Mouse (Mus musculus) erythroblast, adult 5-6 weeks (primary cell): ENCODE results near the gene D930007J09Rik. TPM values are rescaled to one million over a fixed set of nuclear protein-coding genes. Genes with fewer than 3 reads are reported as not detected.

Source experiments
- ATAC-seq: replicated peaks from 2 replicates; pipeline ENCODE4 v1.8.0; 2016; ENCODE audit warnings: moderate number of reproducible peaks, mild to moderate bottlenecking, moderate TSS enrichment, inconsistent platforms; ENCODE audit not compliant: poor library complexity, low FRiP score, severe bottlenecking
- total RNA-seq, 2 experiments: library from RNA; stranded (forward) in 1 of 2; stranded (reverse) in 1 of 2; fragments of 150-400 nt in 1 of 2; fragments of 200-764, 138-1000 nt in 1 of 2; gene quantifications; 2 replicates each; pipeline versions ENCODE4 v1.2.3 to v1.2.4; 2015 to 2017; ENCODE audit warnings: low replicate concordance in 2 of 2

D930007J09Rik gene
- total RNA-seq, 2 experiments from 2014 or later = not detected

DNA sequence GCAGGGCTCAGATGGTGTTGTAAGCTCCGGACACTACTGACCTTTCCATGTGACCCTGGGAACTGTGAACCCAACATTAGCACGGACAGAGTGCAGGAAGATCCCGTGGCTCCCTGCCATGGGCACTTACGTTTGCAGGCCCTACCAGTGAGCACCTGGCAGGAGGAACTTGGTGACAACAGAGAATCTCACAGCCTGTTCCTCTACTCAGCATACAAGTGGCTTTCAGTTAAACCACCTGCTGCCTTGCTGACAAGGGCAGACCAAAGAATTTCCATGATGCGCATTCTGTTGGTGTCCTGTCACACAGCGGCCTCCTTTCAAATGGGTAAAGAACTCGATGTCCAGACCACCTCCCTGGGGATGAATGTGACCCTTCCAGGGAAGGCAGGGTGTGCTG is 38.2 kb downstream of the D930007J09Rik start:
- no peak for ATAC-seq

DNA sequence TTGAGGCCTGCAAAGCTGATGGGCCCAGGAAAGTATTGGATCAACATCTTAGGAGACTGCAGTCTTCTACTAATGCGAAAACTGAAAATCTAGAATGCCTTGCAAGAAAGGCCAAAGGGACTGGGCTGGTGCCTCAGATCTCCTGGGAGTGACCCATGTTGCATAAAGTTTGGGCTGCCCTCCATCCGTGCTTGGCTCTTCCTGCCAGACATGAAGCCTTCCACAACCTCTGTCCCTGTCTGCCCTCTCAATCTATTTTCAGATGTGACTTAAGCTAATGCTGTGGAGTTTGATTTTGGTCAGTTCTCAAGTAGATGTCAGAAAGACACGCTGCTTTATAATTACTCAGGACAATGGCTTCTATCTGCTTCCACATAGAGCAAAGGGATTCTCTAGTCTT is 39.5 kb downstream of the D930007J09Rik start:
- ATAC-seq = no peak

DNA sequence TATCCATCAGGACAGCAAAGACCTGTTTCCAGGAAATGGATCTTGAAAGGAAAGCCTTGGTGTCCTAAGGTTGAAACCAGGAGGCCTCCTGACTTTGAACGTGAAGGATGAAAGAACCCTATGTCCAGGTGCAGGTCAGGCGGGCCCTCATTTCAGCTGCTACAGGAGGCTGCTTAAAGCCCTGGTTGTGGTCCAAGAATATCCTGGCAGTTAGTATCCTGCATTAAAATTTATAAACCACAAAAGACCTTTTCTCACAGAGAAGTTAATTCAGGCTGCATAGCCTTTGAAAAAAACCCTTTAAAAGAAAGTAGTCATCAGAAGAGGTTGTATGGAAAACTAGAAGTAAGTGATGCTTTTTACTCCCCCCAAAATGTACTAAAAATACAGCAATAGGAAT is 41.9 kb downstream of the D930007J09Rik start:
- ATAC-seq = no peak

DNA sequence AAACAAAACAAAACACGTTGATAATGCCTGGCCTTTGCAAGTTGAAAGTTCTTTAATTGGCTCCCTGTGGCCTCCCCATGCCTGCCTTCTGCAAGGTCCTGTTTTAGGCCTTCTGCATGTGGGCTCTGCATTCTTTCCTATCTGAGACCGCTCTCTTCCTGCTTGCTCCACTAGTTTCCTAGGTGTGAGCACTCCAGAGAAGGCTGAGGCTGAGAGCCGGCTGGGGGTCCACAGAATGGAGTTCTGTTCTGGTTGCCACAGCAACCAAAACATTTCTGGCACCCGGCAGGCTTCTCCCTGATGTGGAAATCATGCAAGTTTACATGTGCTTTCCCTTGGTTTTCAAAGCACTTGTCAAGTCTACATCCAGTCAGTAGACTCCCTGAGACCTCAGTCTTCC is 43.6 kb downstream of the D930007J09Rik start:
- ATAC-seq = no peak

Other genes starting within 250 kb of the D930007J09Rik start
- gene Mylk4, start 18.9 kb downstream of the D930007J09Rik start, total RNA-seq (2015; ENCODE audit: low replicate concordance) = 0.21 TPM in 1 of 2 replicates, not detected in the other
- gene Mylk4, start 18.9 kb downstream of the D930007J09Rik start, total RNA-seq (2017; ENCODE audit: low replicate concordance) = not detected in 2 replicates
- gene Wrnip1, start 811 bp downstream of the D930007J09Rik start, total RNA-seq (2015; ENCODE audit: low replicate concordance) = 2.7 and 7.5 TPM in 2 replicates
- gene Wrnip1, start 811 bp downstream of the D930007J09Rik start, total RNA-seq (2017; ENCODE audit: low replicate concordance) = 18.2 and 20.5 TPM in 2 replicates
- 141 and 144 TPM in 2 replicates for gene Serpinb1a, start 48.3 kb upstream of the D930007J09Rik start, total RNA-seq (2015; ENCODE audit: low replicate concordance)
- gene Serpinb1a, start 48.3 kb upstream of the D930007J09Rik start, total RNA-seq (2017; ENCODE audit: low replicate concordance) = 133 and 225 TPM in 2 replicates
- gene Serpinb1c, start 95.4 kb upstream of the D930007J09Rik start, total RNA-seq (2015; ENCODE audit: low replicate concordance) = not detected in 2 replicates
- gene Serpinb1c, start 95.4 kb upstream of the D930007J09Rik start, total RNA-seq (2017; ENCODE audit: low replicate concordance) = not detected in 2 replicates
- 24.2 and 40.5 TPM in 2 replicates for gene Serpinb6b, start 162.4 kb upstream of the D930007J09Rik start, total RNA-seq (2015; ENCODE audit: low replicate concordance)
- gene Serpinb6b, start 162.4 kb upstream of the D930007J09Rik start, total RNA-seq (2017; ENCODE audit: low replicate concordance) = 25.4 and 36.4 TPM in 2 replicates
- 10.9 and 13.3 TPM in 2 replicates for gene Serpinb9, start 200.4 kb upstream of the D930007J09Rik start, total RNA-seq (2015; ENCODE audit: low replicate concordance)
- gene Serpinb9, start 200.4 kb upstream of the D930007J09Rik start, total RNA-seq (2017; ENCODE audit: low replicate concordance) = 10.1 and 11.4 TPM in 2 replicates
- gene Serpinb9b, start 224.6 kb upstream of the D930007J09Rik start, total RNA-seq (2015; ENCODE audit: low replicate concordance) = 0.63 TPM in 1 of 2 replicates, not detected in the other
- gene Serpinb9b, start 224.6 kb upstream of the D930007J09Rik start, total RNA-seq (2017; ENCODE audit: low replicate concordance) = not detected in 2 replicates